Comparison of ENCODE assay signal across 7 mouse cellular contexts in the genomic region with DNA sequence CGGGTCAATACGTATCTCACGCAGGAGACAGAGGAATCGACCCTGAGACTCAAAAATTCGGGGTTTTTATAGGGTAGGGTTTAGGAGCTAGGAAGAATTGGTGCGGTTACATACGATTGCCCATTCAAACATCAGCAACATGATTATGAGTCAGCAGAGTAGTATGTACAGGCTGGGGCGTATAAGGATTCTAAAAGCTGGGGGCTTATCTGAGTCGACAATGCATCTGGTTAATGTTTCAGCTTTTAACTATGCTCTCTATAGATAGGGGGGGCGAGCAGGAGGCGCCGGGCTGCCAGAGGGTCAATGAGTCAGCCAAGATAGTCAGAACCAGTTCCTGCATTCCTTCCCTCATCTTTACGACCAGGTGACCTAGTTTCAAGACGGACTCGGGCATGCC.
DNase-seq lines count a peak whose midpoint lies in the region; ATAC-seq and TF ChIP-seq lines count a peak whose summit lies in the region.
"Not testable (repeated sequence)": the region's sequence is repeated elsewhere in the genome, so short reads cannot be mapped to it uniquely, and the experiment has no call there.

No protein-coding gene starts in this region.

- H3K36me3 ChIP-seq in heart, embryonic 13.5 days: peaks cover 22% of the 10 kb centered on the region
- peaks cover 15% of the 10 kb centered on the region for H3K36me3 ChIP-seq in heart, postnatal 0 days (replicated peaks; ENCODE audit: control insufficient read depth, insufficient read depth, low read length)
- H3K36me3 ChIP-seq in intestine, postnatal 0 days (ENCODE audit: control insufficient read depth, insufficient read depth); stomach, embryonic 16.5 days (ENCODE audit: control insufficient read depth, insufficient read depth, low read length): not testable (repeated sequence)

- peak; percentile 33 for DNase-seq in Muller cell, postnatal 12 days (ENCODE audit: inconsistent ontology term)
- peak; percentile 45 for DNase-seq in heart, postnatal 0 days (ENCODE audit: low spot score)
- DNase-seq in urinary bladder, postnatal 14 days (ENCODE audit: low spot score): peak; percentile 70

- TF ChIP-seq CTCF in embryonic fibroblast, embryonic 13.5 days (IDR thresholded peaks at IDR 0.05; ENCODE audit: borderline replicate concordance, insufficient read depth, low read length); heart, postnatal 0 days (IDR thresholded peaks at IDR 0.05; ENCODE audit: low read depth); intestine, postnatal 0 days (IDR thresholded peaks at IDR 0.05; ENCODE audit: low read depth): not testable (repeated sequence)

- 33% methylated on average over 15 of the region's 15 CpGs for WGBS in heart, embryonic 13.5 days
- WGBS in heart, postnatal 0 days: 26% methylated on average over 15 of the region's 15 CpGs
- 26% methylated on average over 15 of the region's 15 CpGs for whole genome bisulfite sequencing in intestine, postnatal 0 days
- WGBS in stomach, embryonic 16.5 days: 41% methylated on average over 15 of the region's 15 CpGs

- H3K4me1 ChIP-seq in embryonic fibroblast, embryonic 13.5 days (ENCODE audit: control insufficient read depth, insufficient read depth, low read length); heart, embryonic 13.5 days; heart, postnatal 0 days (ENCODE audit: control insufficient read depth, insufficient read depth); intestine, postnatal 0 days (replicated peaks; ENCODE audit: control insufficient read depth, insufficient read depth, low read length); stomach, embryonic 16.5 days (ENCODE audit: control insufficient read depth, insufficient read depth, low read length): not testable (repeated sequence)

- not testable (repeated sequence) for H3K27me3 ChIP-seq in heart, embryonic 13.5 days (replicated peaks); heart, postnatal 0 days (ENCODE audit: control insufficient read depth, insufficient read depth, low read length); intestine, postnatal 0 days (replicated peaks; ENCODE audit: control insufficient read depth, insufficient read depth, low read length); stomach, embryonic 16.5 days (ENCODE audit: control insufficient read depth, insufficient read depth, low read length)

- 0 out of 2 replicates have a peak, but pooled peaks have one; percentile 13 for TF ChIP-seq EP300 in heart, postnatal 0 days (IDR thresholded peaks at IDR 0.05; ENCODE audit: low read depth)

- not testable (repeated sequence) for H3K9ac ChIP-seq in heart, embryonic 13.5 days; heart, postnatal 0 days (replicated peaks; ENCODE audit: low read depth, low read length); intestine, postnatal 0 days (ENCODE audit: low read depth, low read length); stomach, embryonic 16.5 days (ENCODE audit: low read length)

- not testable (repeated sequence) for TF ChIP-seq POLR2A in embryonic fibroblast, embryonic 13.5 days (IDR thresholded peaks at IDR 0.05; ENCODE audit: low read depth, low read length)

- H3K4me3 ChIP-seq in embryonic fibroblast, embryonic 13.5 days (ENCODE audit: insufficient read depth, low read length); heart, embryonic 13.5 days; heart, postnatal 0 days (ENCODE audit: low read depth, low read length); intestine, postnatal 0 days (ENCODE audit: low read depth, low read length); stomach, embryonic 16.5 days (replicated peaks; ENCODE audit: low read length): not testable (repeated sequence)

- H3K4me2 ChIP-seq in heart, embryonic 13.5 days: peak overlapping the region; percentile 47
- not testable (repeated sequence) for H3K4me2 ChIP-seq in heart, postnatal 0 days (ENCODE audit: low read depth, low read length); stomach, embryonic 16.5 days (ENCODE audit: low read depth, low read length)
- H3K4me2 ChIP-seq in intestine, postnatal 0 days (replicated peaks; ENCODE audit: low read depth): peak overlapping the region; percentile 17; the same call in 1 of the 2 replicates

- ATAC-seq in heart, embryonic 13.5 days (ENCODE audit: extremely low read depth, insufficient number of reproducible peaks, low FRiP score, low TSS enrichment): peak; percentile 46; the same call in 1 of the 2 replicates
- ATAC-seq in heart, postnatal 0 days (ENCODE audit: insufficient read depth, low read depth): 0 out of 2 replicates have a peak, but pooled peaks have one; percentile 15
- peak; percentile 31; the same call in 1 of the 2 replicates for ATAC-seq in intestine, postnatal 0 days
- peak; percentile 78; the same call in 1 of the 2 replicates for ATAC-seq in stomach, embryonic 16.5 days (ENCODE audit: insufficient read depth, low FRiP score)

- H3K9me3 ChIP-seq in heart, embryonic 13.5 days; heart, postnatal 0 days (replicated peaks; ENCODE audit: control insufficient read depth, low read length); intestine, postnatal 0 days (ENCODE audit: control insufficient read depth); stomach, embryonic 16.5 days (replicated peaks; ENCODE audit: control insufficient read depth, low read length): not testable (repeated sequence)

- peak overlapping the region; percentile 82 for H3K27ac ChIP-seq in embryonic fibroblast, embryonic 13.5 days (ENCODE audit: insufficient read depth, low read length)
- H3K27ac ChIP-seq in heart, embryonic 13.5 days (replicated peaks): peak overlapping the region; percentile 58; the same call in 1 of the 2 replicates
- H3K27ac ChIP-seq in heart, postnatal 0 days (ENCODE audit: low read depth); intestine, postnatal 0 days (ENCODE audit: low read depth, low read length); stomach, embryonic 16.5 days (ENCODE audit: low read length): not testable (repeated sequence)

Comparison
In these comparisons a context has a peak if more than half of its experiments do, and no peak if none do; other contexts are left out.
1. ATAC-seq: peak in every context shown above with its lines; median percentile 78 in stomach, embryonic 16.5 days; 46 in heart, embryonic 13.5 days; 31 in intestine, postnatal 0 days; 15 in heart, postnatal 0 days.